Mouse (Mus musculus) stomach, embryonic 16.5 days (tissue): ENCODE data around the gene Rrp1b. TPM values are rescaled to one million over a fixed set of nuclear protein-coding genes. Genes with fewer than 3 reads are reported as not detected.

ENCODE experiments used
- ATAC-seq: fragments of 200-750 bp; cut with Nextera tagmentation; 2 replicates; pipeline ENCODE4 v1.8.0; 2017; ENCODE audit warnings: moderate number of reproducible peaks, moderate TSS enrichment; ENCODE audit not compliant: insufficient read depth, low FRiP score
- H3K27ac ChIP-seq: fragments of 300-500 bp; sonication (generic); 2 replicates; pipeline ENCODE4 v1.5.1; 2014; ENCODE audit warnings: low read length
- H3K27me3 ChIP-seq: fragments of 300-500 bp; sonication (generic); 2 replicates; pipeline ENCODE4 v1.6.1; 2014; ENCODE audit warnings: low read length, control low read depth, mixed read lengths; ENCODE audit not compliant: control insufficient read depth, insufficient read depth
- H3K36me3 ChIP-seq: fragments of 300-500 bp; sonication (generic); 2 replicates; pipeline ENCODE4 v1.6.1; 2014; ENCODE audit warnings: low read length; ENCODE audit not compliant: control insufficient read depth, insufficient read depth
- H3K4me1 ChIP-seq: fragments of 300-500 bp; sonication (generic); 2 replicates; pipeline ENCODE4 v1.6.1; 2014; ENCODE audit warnings: low read length, control low read depth, mixed read lengths; ENCODE audit not compliant: control insufficient read depth, insufficient read depth
- H3K4me2 ChIP-seq: fragments of 300-500 bp; sonication (generic); 2 replicates; pipeline ENCODE4 v1.6.1; 2014; ENCODE audit warnings: low read depth, low read length, mixed read lengths
- H3K4me3 ChIP-seq: fragments of 300-500 bp; sonication (generic); replicated peaks from 2 replicates; pipeline ENCODE4 v1.5.1; 2014; ENCODE audit warnings: mild to moderate bottlenecking, low read length
- H3K9ac ChIP-seq: fragments of 300-500 bp; sonication (generic); 2 replicates; pipeline ENCODE4 v1.6.1; 2014; ENCODE audit warnings: low read length
- H3K9me3 ChIP-seq: fragments of 300-500 bp; sonication (generic); replicated peaks from 2 replicates; pipeline ENCODE4 v1.6.1; 2016; ENCODE audit warnings: low read length, control low read depth; ENCODE audit not compliant: control insufficient read depth
- WGBS: fragments of 180-500 bp; shearing (Covaris S2); extraction: QIAGEN DNeasy Blood & Tissue Kit; methylation state at CpG from one replicate; pipeline ENCODE4 v1.1.7; 2014; 5-methylcytosine and 5-hydroxymethylcytosine counted together
- polyA plus RNA-seq: library from polyadenylated mRNA; unstranded; fragments of >200 nt; fragmentation: Nextera tagmentation; extraction: Ambion mirVana; gene quantifications from 2 replicates; pipeline ENCODE4 v1.2.1, GENCODE M21; 2015

The Rrp1b gene
- polyA plus RNA-seq, 1 experiment from 2014 or later: 40.1 TPM

DNA sequence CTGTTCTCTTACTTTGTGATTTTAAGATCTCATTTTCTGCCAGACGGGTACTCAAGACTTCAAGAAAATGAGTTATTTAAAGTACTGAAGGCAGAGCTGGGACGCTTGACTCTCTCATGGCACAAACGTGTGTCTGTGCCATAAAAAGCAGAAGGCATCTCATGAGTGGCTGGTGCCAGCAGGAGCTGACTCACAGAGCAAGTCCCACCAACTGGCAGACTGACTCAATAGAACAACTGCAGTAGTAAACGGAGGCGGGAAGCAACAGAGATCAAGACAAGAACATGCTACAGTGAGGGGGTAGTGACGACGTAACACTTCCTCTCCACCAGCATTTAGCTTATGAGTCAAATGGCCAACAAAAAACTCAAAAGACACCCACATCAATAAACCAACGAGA is 12.8 kb upstream of the Rrp1b start:
- H3K9me3 ChIP-seq: no peaks in the 10 kb centered on the region
- no peak for ATAC-seq
- no peak overlapping the region for H3K9ac ChIP-seq
- no peak overlapping the region for H3K4me2 ChIP-seq
- no peaks in the 10 kb centered on the region for H3K36me3 ChIP-seq
- 69% methylated on average over 8 of the region's 8 CpGs for WGBS
- no peak overlapping the region for H3K27ac ChIP-seq
- H3K27me3 ChIP-seq: no peaks in the 10 kb centered on the region
- no peak overlapping the region for H3K4me3 ChIP-seq
- peaks cover 15% of the 10 kb centered on the region; the same call in 1 of the 2 replicates for H3K4me1 ChIP-seq

- H3K4me2 ChIP-seq: no peak overlapping the region
- no peaks in the 10 kb centered on the region for H3K36me3 ChIP-seq
- 37% methylated on average over 5 of the region's 5 CpGs for WGBS
- H3K9me3 ChIP-seq: no peaks in the 10 kb centered on the region
- H3K4me3 ChIP-seq: no peak overlapping the region
- H3K27ac ChIP-seq: 0 out of 2 replicates have a peak overlapping the region, but pooled peaks have one; percentile 5
- H3K27me3 ChIP-seq: no peaks in the 10 kb centered on the region
- peak overlapping the region; percentile 1; the same call in 1 of the 2 replicates for H3K9ac ChIP-seq
- no peak for ATAC-seq
- peaks cover 12% of the 10 kb centered on the region; the same call in 1 of the 2 replicates for H3K4me1 ChIP-seq
These were observed 11.2 kb upstream of the Rrp1b start for GRCm38 (mm10) chr17:32024671-32025073.

DNA sequence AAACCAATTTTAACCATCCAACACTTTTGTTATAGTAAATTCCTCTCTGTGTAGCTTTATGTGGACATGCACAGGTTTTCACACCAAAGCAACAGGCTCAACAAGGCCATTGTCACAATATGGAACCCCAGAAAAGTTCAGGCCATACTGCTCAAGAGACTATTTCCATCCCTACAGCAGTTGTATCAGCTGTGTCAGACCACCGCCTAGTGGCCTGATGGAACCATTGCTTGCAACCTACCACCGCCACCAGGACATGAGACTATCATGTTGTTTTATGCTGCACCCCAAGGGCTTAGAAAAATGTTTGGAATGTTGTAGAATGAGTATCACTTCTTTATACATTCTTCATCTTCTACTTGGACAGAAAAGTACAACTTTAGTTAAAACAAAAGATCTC is 10.5 kb upstream of the Rrp1b start:
- Histone ChIP-seq H3K9ac (no peak overlapping the region), H3K4me3 (no peak overlapping the region), H3K36me3 (no peaks in the 10 kb centered on the region), H3K27ac (no peak overlapping the region), H3K4me2 (no peak overlapping the region), H3K9me3 (no peaks in the 10 kb centered on the region), H3K4me1 (peaks cover 12% of the 10 kb centered on the region; the same call in 1 of the 2 replicates), H3K27me3 (no peaks in the 10 kb centered on the region)
- 10% methylated on average over 2 of the region's 2 CpGs for WGBS
- peak; percentile 70; the same call in 1 of the 2 replicates for ATAC-seq

DNA sequence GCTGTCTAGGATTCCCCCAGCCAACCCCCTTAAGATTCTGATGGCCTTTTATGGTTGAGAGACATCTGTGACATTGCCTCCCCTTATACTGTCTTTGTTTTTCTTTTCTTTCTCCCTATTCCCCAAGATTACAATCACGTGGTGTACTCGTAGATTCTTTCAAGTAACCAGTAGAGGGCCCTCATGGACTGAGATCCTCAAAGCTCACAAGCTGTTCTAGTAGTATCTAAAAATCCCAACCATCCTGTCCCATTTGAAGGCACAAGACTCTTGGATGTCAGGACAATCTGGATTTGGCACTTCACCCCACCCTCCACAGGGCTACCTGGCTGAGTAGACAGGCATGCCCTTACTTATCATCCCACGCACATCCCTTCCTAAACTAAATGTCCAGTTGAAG is 8.2 kb upstream of the Rrp1b start:
- H3K27ac ChIP-seq: no peak overlapping the region
- no peaks in the 10 kb centered on the region for H3K36me3 ChIP-seq
- no peak overlapping the region for H3K9ac ChIP-seq
- peak; percentile 26; the same call in 1 of the 2 replicates for ATAC-seq
- no peaks in the 10 kb centered on the region for H3K27me3 ChIP-seq
- no peak overlapping the region for H3K4me3 ChIP-seq
- H3K4me1 ChIP-seq: peaks cover 9% of the 10 kb centered on the region; the same call in 1 of the 2 replicates
- WGBS: 30% methylated on average over 3 of the region's 3 CpGs
- H3K9me3 ChIP-seq: no peaks in the 10 kb centered on the region
- no peak overlapping the region for H3K4me2 ChIP-seq

DNA sequence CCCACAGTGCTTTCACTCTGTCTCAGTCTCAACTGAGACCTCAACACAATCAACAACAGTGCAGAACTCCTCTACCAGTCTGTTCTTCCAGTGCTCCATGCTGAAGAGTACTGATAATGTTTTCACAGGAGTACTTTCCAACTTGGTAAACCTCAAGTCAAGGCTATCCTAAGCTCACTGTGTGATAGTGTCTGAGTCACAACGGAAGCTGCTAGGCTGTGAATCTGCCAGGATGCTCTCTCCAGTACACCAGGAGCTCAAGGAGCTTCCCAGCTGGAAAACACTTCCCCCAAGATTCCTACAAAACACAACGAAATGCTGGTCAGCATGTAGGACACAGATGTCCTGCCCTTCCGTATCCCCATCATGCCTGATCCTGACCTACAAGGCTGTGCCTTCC is 7.6 kb upstream of the Rrp1b start:
- Histone ChIP-seq H3K4me1 (peaks cover 9% of the 10 kb centered on the region; the same call in 1 of the 2 replicates), H3K36me3 (no peaks in the 10 kb centered on the region), H3K27me3 (no peaks in the 10 kb centered on the region), H3K4me2 (no peak overlapping the region), H3K9ac (no peak overlapping the region), H3K27ac (no peak overlapping the region), H3K9me3 (no peaks in the 10 kb centered on the region), H3K4me3 (no peak overlapping the region)
- WGBS: 79% methylated on average over 3 of the region's 3 CpGs
- no peak for ATAC-seq

DNA sequence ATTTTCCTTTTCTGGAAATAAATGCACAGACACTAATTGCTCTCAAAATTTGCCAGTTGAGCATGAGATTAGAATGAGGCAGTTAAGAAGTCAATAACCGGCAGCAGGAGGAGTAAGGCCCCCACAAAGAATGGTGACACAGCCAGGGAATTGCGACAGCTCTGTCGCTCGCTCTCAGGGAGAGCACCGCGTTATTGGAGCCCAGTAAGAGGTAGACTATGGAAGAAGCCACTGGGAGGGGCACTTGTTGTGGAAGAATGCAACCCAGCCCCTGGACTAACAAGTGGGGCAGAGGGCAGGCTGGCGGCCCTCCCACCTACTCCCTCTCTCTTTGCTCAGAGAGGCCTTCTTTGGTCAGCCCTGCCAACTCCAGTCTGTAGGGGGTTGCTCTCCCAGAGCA is 4.2 kb upstream of the Rrp1b start:
- H3K9me3 ChIP-seq: no peaks in the 10 kb centered on the region
- no peaks in the 10 kb centered on the region for H3K36me3 ChIP-seq
- H3K4me3 ChIP-seq: no peak overlapping the region
- no peak overlapping the region for H3K27ac ChIP-seq
- WGBS: 57% methylated on average over 7 of the region's 7 CpGs
- H3K4me2 ChIP-seq: no peak overlapping the region
- H3K27me3 ChIP-seq: no peaks in the 10 kb centered on the region
- no peak for ATAC-seq
- peaks cover 5% of the 10 kb centered on the region for H3K4me1 ChIP-seq
- H3K9ac ChIP-seq: no peak overlapping the region

DNA sequence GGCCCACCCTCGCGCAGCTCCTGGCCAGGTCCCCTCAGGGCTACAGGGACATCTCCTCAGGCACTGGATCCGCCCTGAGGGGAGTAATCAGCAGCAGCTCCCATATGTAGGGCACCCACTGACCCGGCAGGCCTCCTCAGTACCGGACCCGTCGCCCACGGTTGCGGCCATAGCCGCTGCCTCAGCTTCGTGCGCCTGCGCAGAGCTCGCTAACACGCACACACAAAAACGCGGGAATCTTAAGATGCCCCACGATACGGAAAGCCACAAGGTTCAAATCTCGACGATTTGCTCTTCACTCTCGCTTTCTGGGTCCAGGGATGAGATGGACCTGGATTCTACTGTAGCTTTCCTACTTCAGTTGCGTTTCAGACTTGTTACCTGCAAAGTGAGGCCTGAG is 1.6 kb upstream of the Rrp1b start:
- WGBS: 87% methylated on average over 23 of the region's 23 CpGs

DNA sequence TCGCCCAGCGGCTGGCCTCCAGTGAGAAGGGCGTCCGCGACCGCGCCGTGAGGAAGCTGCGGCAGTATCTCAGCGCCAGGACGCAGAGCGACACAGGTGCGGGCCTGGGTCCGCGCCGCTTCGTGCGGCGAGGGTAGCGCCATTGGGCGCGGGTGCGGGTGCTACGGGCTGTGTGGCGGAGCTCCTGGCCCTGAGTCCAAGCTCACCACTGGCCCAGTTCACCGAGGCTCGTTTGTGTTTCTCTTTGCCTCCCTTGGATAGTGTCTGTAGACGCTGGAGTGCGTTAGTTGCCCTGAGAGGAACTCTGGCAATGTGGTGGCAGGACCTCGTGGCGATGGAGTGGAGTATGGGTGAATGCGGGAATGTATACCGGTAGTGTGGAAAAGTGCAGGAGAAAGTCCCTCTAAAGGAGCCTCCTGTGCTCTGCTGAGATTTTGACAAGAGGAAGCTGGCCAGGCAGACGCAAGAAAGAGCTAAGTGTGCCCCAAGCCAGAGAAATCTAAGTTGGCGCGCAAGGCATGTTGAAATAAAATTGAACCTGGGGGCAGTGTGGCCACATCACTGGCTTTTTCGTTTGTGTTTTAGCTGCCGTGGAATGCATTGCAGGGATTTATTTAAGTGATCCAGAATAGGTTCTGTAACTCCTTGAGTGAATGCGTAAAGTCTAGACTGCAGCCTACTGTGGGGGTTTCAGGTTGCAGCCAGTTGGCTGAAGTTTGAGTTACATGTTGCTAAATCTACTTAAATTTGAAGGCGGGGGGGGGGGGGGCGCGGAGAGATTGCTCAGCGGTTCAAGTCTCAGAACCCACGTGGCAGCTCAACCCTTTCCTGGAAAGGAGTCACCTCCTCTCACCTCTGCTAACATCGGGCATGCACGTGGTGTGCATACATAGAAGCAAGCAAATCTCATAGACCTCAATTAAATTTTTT is 874 bp downstream of the Rrp1b start:
- Histone ChIP-seq H3K4me3 (peak overlapping the region; percentile 84), H3K4me2 (peak overlapping the region; percentile 96), H3K36me3 (no peaks in the 10 kb centered on the region), H3K9ac (peak overlapping the region; percentile 87), H3K9me3 (no peaks in the 10 kb centered on the region), H3K27me3 (no peaks in the 10 kb centered on the region), H3K4me1 (peaks cover 16% of the 10 kb centered on the region), H3K27ac (peak overlapping the region; percentile 87)
- WGBS: under 1% methylated on average over 46 of the region's 46 CpGs
- ATAC-seq: peak; percentile 52; the same call in 1 of the 2 replicates

More for the DNA sequence above, 1.6 kb upstream of the Rrp1b start:
- no peak overlapping the region for H3K27ac ChIP-seq
- no peak overlapping the region for H3K4me2 ChIP-seq
- H3K36me3 ChIP-seq: no peaks in the 10 kb centered on the region
- H3K4me3 ChIP-seq: no peak overlapping the region
- H3K9me3 ChIP-seq: no peaks in the 10 kb centered on the region
- H3K9ac ChIP-seq: no peak overlapping the region
- ATAC-seq: no peak
- H3K27me3 ChIP-seq: no peaks in the 10 kb centered on the region
- H3K4me1 ChIP-seq: peaks cover 16% of the 10 kb centered on the region

DNA sequence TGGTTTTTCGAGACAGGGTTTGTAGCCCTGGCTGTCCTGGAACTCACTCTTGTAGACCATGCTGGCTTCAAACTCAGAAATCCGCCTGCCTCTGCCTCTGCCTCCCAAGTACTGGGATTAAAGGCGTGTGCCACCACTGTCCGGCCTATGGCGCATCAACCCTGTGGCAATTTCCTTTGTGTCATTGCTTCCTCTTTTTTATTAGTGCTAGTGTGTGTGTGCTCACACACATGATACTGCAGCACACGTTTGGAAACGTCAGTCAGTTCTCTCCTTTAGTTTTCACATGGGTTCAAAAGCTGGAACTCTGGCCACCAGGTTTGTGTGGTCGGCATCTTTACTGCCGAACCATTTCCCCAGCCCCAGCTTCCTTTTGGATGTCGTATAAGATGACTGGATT is 4.4 kb downstream of the Rrp1b start:
- Histone ChIP-seq H3K4me1 (peaks cover 16% of the 10 kb centered on the region), H3K9me3 (no peaks in the 10 kb centered on the region), H3K27ac (no peak overlapping the region), H3K4me2 (no peak overlapping the region), H3K36me3 (no peaks in the 10 kb centered on the region), H3K27me3 (no peaks in the 10 kb centered on the region), H3K9ac (no peak overlapping the region), H3K4me3 (no peak overlapping the region)
- 82% methylated on average over 10 of the region's 10 CpGs for WGBS
- ATAC-seq: no peak
